Mouse (Mus musculus) liver, embryonic 12.5 days (tissue): ENCODE measurements around the gene Gcn1l1. TPM values are rescaled to one million over a fixed set of nuclear protein-coding genes. Genes with fewer than 3 reads are reported as not detected.

ENCODE experiments used
- ATAC-seq: fragments of 200-750 bp; cut with Nextera tagmentation; 2 replicates; pipeline ENCODE4 v1.8.0; 2017; ENCODE audit warnings: moderate number of reproducible peaks, mild to moderate bottlenecking, moderate library complexity
- H3K27ac ChIP-seq: fragments of 300-500 bp; sonication (generic); 2 replicates; pipeline ENCODE4 v1.5.1; 2016; ENCODE audit warnings: mild to moderate bottlenecking
- H3K27me3 ChIP-seq: fragments of 300-500 bp; sonication (generic); replicated peaks from 2 replicates; pipeline ENCODE4 v1.6.1; 2016; ENCODE audit warnings: mild to moderate bottlenecking, moderate library complexity
- H3K36me3 ChIP-seq: fragments of 300-500 bp; sonication (generic); 2 replicates; pipeline ENCODE4 v1.6.1; 2016; ENCODE audit warnings: mild to moderate bottlenecking, moderate library complexity
- H3K4me1 ChIP-seq: fragments of 300-500 bp; sonication (generic); 2 replicates; pipeline ENCODE4 v1.6.1; 2016
- H3K4me2 ChIP-seq: fragments of 300-500 bp; sonication (generic); 2 replicates; pipeline ENCODE4 v1.6.1; 2016; ENCODE audit warnings: mild to moderate bottlenecking, moderate library complexity
- H3K4me3 ChIP-seq: fragments of 300-500 bp; sonication (generic); 2 replicates; pipeline ENCODE4 v1.5.1; 2016; ENCODE audit warnings: mild to moderate bottlenecking, moderate library complexity
- H3K9ac ChIP-seq: fragments of 300-500 bp; sonication (generic); 2 replicates; pipeline ENCODE4 v1.6.1; 2016; ENCODE audit warnings: mild to moderate bottlenecking, moderate library complexity
- H3K9me3 ChIP-seq: fragments of 300-500 bp; sonication (generic); replicated peaks from 2 replicates; pipeline ENCODE4 v1.6.1; 2016; ENCODE audit warnings: mild to moderate bottlenecking, moderate library complexity
- WGBS: fragments of 180-500 bp; shearing (Covaris S2); methylation state at CpG from one replicate; pipeline ENCODE4 v1.1.7; 2016; ENCODE audit not compliant: insufficient replicate concordance; 5-methylcytosine and 5-hydroxymethylcytosine counted together
- polyA plus RNA-seq: library from polyadenylated mRNA; unstranded; fragments of >200 nt; fragmentation: Nextera tagmentation; extraction: Ambion mirVana; gene quantifications from 2 replicates; pipeline ENCODE4 v1.2.1, GENCODE M21; 2016

Gene Gcn1l1
- polyA plus RNA-seq, 1 experiment from 2014 or later = 38.0 TPM

DNA sequence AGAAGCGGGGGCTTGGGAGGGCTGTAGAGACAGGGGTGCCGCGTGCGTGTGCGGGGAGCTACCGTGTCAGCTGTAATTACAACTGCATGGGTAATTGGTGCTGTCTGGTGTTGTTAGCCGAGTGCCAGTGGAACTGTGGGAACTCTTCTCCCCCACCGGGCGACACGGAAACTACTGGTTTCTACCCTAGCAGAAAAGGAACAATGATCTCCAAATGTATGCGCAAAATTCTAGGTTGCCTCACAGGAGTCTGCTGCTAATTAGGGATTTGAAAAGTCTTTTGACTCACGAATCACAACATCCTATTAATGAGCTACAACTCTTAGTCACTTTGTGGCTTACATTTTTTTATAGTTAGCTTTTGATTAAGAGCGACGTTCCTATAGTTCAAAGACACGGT, 21.1 kb downstream of the Gcn1l1 start:
- H3K9me3 ChIP-seq = peaks cover 16% of the 10 kb centered on the region
- H3K27ac ChIP-seq = no peak overlapping the region
- 90% methylated on average over 15 of the region's 15 CpGs for WGBS
- no peak overlapping the region for H3K4me3 ChIP-seq
- no peaks in the 10 kb centered on the region for H3K27me3 ChIP-seq
- no peak overlapping the region for H3K9ac ChIP-seq
- no peak for ATAC-seq
- no peak overlapping the region for H3K4me2 ChIP-seq
- peaks cover 98% of the 10 kb centered on the region for H3K36me3 ChIP-seq
- H3K4me1 ChIP-seq = no peaks in the 10 kb centered on the region

DNA sequence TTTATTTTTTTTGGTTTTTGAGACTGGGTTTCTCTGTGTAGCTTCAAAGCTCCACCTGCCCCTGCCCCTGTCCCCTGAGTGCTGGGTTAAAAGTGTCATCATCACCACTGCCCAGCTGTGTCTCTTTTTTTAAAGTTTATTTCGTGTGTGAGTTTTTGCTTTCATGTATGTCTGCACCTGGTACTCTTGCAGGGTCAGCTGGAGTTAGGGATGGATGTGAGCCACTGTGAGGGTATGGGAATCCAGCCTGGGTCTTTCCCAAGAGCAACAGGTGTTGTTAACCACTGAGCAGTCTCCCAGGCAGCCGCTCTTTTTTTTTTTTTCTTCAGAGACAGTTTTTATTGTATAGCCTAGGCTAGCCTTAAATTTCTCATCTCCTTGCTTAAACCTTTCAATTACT, 21.7 kb downstream of the Gcn1l1 start:
- H3K27ac ChIP-seq = no peak overlapping the region
- H3K27me3 ChIP-seq = no peaks in the 10 kb centered on the region
- peaks cover 12% of the 10 kb centered on the region for H3K9me3 ChIP-seq
- H3K9ac ChIP-seq = no peak overlapping the region
- ATAC-seq = no peak
- no peaks in the 10 kb centered on the region for H3K4me1 ChIP-seq
- no peak overlapping the region for H3K4me3 ChIP-seq
- H3K4me2 ChIP-seq = no peak overlapping the region
- peaks cover 98% of the 10 kb centered on the region for H3K36me3 ChIP-seq
- 91% methylated on average over 2 of the region's 2 CpGs for WGBS

DNA sequence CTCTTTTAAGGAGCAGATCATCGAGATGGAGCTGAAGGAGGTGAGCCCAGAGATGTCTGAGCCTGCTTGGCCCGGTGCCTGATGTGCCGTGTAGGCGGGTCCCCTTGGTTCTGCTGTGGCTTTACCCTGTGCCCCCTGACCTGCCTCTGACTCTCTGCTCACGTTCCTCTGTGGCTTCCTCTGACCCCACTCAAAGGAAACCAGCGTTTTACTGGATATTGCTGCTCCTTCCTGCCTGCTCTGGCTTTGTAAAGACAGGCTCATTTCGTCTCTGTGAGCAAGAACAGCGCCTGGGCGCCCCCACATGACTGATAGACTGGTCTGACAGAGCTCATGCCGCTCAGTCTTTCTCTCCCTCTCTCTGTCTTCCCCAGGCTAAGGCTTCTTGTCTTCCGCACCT, 26.0 kb downstream of the Gcn1l1 start:
- whole genome bisulfite sequencing = 62% methylated on average over 11 of the region's 11 CpGs
- Histone ChIP-seq H3K9me3 (no peaks in the 10 kb centered on the region), H3K4me3 (no peak overlapping the region), H3K36me3 (peaks cover 98% of the 10 kb centered on the region), H3K4me2 (no peak overlapping the region), H3K27me3 (no peaks in the 10 kb centered on the region), H3K9ac (no peak overlapping the region), H3K4me1 (no peaks in the 10 kb centered on the region), H3K27ac (no peak overlapping the region)
- no peak for ATAC-seq

DNA sequence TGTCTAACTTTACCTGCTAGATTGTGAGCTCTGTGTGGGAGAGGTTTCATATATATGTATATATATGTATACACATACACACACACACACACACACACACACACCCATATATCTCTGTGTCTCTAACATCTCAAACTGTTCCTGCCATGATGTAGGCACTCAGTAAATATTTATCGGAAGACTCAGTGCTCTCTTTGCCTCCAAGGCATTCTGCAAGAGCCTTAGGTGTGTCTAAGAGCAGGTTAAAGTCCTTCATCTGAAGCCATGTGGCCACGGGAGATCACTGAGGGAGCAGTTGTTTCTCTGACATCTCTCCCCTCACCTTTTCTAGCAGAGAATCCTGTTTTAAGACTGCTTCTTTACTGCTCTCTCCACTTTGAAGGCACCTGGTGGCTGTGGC, 26.5 kb downstream of the Gcn1l1 start:
- H3K9ac ChIP-seq = no peak overlapping the region
- no peaks in the 10 kb centered on the region for H3K4me1 ChIP-seq
- no peaks in the 10 kb centered on the region for H3K27me3 ChIP-seq
- H3K4me2 ChIP-seq = no peak overlapping the region
- ATAC-seq = no peak
- H3K9me3 ChIP-seq = no peaks in the 10 kb centered on the region
- peaks cover 98% of the 10 kb centered on the region for H3K36me3 ChIP-seq
- no peak overlapping the region for H3K27ac ChIP-seq
- 84% methylated on average over 2 of the region's 2 CpGs for WGBS
- no peak overlapping the region for H3K4me3 ChIP-seq

DNA sequence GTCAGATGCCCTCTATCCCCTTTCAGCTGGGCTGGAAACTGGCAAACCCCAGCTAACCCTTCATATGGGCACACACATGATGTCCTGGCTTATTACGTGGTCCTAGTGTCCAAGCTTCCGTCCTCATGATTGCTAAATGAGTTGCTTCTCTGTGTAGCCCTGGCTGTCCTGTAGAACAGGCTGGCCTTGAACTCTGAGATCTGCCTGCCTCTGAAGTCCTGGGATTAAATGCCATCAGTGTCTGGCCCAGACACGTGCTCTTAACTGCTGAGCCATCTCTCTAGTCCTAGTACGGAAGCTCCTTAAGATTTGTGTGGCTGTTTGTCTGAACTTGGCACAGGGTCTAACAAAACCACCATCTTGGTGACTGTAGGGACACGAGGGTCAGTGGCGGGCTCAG, 38.5 kb downstream of the Gcn1l1 start:
- no peak overlapping the region for H3K4me2 ChIP-seq
- no peaks in the 10 kb centered on the region for H3K27me3 ChIP-seq
- 71% methylated on average over 6 of the region's 6 CpGs for WGBS
- H3K9me3 ChIP-seq = no peaks in the 10 kb centered on the region
- no peaks in the 10 kb centered on the region for H3K4me1 ChIP-seq
- H3K36me3 ChIP-seq = peaks cover 96% of the 10 kb centered on the region
- H3K27ac ChIP-seq = no peak overlapping the region
- no peak overlapping the region for H3K4me3 ChIP-seq
- no peak overlapping the region for H3K9ac ChIP-seq
- no peak for ATAC-seq

DNA sequence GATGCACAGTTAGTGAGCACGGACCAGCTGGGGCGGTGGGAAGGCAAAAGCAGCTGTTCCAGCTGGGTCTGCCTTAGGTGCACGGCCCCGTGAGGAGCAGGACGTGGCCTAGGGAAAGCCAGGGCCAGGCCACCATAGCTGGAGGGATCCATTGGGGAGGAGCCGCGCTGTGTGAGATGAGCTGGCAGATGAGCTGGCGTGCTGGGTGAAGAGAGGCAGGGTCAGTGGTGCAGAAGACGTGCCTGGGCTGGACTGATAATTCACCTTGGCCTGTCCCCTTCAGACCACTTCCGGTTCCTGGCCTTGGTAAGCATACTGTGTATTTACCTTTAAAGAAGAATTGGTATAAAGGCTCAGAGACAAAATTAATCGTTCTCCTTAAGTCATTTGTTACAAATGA, 46.5 kb downstream of the Gcn1l1 start:
- ATAC-seq = peak; percentile 81
- Histone ChIP-seq H3K4me2 (peak overlapping the region; percentile 14; the same call in 1 of the 2 replicates), H3K9me3 (no peaks in the 10 kb centered on the region), H3K36me3 (peaks cover 99% of the 10 kb centered on the region), H3K27ac (peak overlapping the region; percentile 66), H3K4me3 (no peak overlapping the region), H3K9ac (no peak overlapping the region), H3K4me1 (peaks cover 21% of the 10 kb centered on the region), H3K27me3 (no peaks in the 10 kb centered on the region)
- 49% methylated on average over 11 of the region's 11 CpGs for WGBS

DNA sequence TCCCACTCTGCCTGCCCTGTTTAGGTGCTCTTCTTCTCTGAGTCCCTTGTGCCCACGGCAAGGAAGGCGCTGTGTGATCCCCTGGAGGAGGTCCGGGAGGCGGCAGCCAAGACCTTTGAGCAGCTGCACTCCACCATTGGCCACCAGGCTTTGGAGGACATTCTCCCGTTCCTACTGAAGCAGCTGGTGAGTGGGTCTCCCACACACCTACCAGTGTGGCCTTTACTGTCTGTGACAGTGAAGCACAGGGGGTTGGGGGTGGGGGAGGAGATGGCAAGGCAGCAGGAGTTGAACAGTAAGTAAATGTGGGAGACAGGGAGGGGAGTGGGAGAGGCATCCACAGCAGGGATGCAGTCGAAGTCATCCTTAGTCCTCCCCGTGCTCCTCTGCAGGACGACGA, 48.3 kb downstream of the Gcn1l1 start:
- Histone ChIP-seq H3K27ac (no peak overlapping the region), H3K4me3 (no peak overlapping the region), H3K4me2 (no peak overlapping the region), H3K27me3 (no peaks in the 10 kb centered on the region), H3K4me1 (peaks cover 21% of the 10 kb centered on the region), H3K9ac (no peak overlapping the region), H3K9me3 (no peaks in the 10 kb centered on the region), H3K36me3 (peaks cover 100% of the 10 kb centered on the region)
- ATAC-seq = no peak
- 89% methylated on average over 9 of the region's 9 CpGs for WGBS

DNA sequence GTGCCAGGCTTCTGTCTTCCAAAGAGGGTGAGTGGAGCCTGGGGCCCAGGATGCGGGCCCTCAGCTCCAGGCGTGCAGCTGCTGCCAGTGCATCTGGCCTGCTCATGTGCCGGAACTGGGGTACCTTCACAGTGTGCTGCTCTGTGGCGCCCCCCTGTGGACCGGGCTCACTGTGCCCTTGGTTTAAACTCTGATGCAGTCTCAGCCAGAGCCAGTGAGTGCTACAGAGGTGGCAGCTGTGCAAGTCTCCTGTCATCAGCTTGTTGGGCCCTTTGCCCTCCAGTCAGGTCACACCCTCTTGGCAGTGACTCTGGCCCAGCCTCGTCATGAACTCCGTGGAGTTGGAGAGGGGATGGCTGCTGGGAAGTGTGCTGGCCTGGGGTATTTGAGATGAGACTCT, 49.9 kb downstream of the Gcn1l1 start:
- Histone ChIP-seq H3K9ac (no peak overlapping the region), H3K27ac (no peak overlapping the region), H3K36me3 (peaks cover 100% of the 10 kb centered on the region), H3K27me3 (no peaks in the 10 kb centered on the region), H3K4me2 (no peak overlapping the region), H3K4me1 (peaks cover 21% of the 10 kb centered on the region), H3K4me3 (no peak overlapping the region), H3K9me3 (no peaks in the 10 kb centered on the region)
- 75% methylated on average over 7 of the region's 7 CpGs for WGBS
- peak; percentile 8; the same call in 1 of the 2 replicates for ATAC-seq

DNA sequence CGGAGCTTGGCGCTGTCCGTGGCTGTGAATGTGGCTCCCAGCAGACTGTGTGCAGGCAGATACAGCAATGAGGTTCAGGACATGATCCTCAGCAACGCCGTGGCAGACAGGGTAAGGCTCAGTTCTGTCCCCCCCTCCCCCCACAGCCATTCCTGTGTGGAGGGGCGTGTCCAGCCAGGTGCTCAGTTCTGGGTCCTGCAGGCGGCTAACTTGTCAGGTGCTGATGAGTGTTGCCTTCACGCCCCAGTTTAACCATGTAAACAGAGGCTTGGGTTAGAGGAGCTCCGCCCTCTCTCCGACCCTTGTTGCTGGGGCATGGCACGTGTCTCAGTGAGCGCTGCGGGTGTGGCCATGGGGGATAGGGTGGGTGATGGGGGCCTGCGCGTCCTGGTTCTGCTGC, 54.6 kb downstream of the Gcn1l1 start:
- peaks cover 84% of the 10 kb centered on the region for H3K36me3 ChIP-seq
- no peak overlapping the region for H3K9ac ChIP-seq
- H3K27ac ChIP-seq = no peak overlapping the region
- H3K4me3 ChIP-seq = no peak overlapping the region
- peaks cover 20% of the 10 kb centered on the region for H3K4me1 ChIP-seq
- no peak for ATAC-seq
- H3K4me2 ChIP-seq = no peak overlapping the region
- H3K9me3 ChIP-seq = no peaks in the 10 kb centered on the region
- no peaks in the 10 kb centered on the region for H3K27me3 ChIP-seq
- WGBS = 86% methylated on average over 15 of the region's 15 CpGs

DNA sequence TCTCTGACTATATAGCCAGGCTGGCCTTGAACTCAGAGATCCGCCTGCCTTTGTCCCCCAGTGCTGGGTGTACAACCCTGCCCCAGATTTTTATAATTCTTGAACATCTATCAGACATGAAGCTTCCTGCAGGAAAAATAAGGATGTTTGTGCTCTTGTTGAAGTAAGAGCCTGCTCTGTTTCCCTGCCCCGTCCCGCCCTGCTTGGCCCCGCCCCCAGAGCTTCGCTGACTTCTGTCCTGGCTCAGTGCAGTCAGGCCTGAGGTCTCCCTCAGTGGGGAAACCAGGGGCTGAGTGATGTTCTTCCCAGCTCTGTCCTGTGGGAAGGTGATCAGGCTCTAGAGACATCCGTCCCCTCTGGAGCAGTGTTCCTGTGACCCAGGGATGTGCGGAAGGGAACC, 57.6 kb downstream of the Gcn1l1 start:
- 73% methylated on average over 7 of the region's 7 CpGs for WGBS
- Histone ChIP-seq H3K9me3 (no peaks in the 10 kb centered on the region), H3K27ac (peak overlapping the region; percentile 52), H3K4me1 (peaks cover 47% of the 10 kb centered on the region), H3K4me3 (no peak overlapping the region), H3K4me2 (no peak overlapping the region), H3K9ac (no peak overlapping the region), H3K36me3 (peaks cover 54% of the 10 kb centered on the region), H3K27me3 (no peaks in the 10 kb centered on the region)
- ATAC-seq = no peak

DNA sequence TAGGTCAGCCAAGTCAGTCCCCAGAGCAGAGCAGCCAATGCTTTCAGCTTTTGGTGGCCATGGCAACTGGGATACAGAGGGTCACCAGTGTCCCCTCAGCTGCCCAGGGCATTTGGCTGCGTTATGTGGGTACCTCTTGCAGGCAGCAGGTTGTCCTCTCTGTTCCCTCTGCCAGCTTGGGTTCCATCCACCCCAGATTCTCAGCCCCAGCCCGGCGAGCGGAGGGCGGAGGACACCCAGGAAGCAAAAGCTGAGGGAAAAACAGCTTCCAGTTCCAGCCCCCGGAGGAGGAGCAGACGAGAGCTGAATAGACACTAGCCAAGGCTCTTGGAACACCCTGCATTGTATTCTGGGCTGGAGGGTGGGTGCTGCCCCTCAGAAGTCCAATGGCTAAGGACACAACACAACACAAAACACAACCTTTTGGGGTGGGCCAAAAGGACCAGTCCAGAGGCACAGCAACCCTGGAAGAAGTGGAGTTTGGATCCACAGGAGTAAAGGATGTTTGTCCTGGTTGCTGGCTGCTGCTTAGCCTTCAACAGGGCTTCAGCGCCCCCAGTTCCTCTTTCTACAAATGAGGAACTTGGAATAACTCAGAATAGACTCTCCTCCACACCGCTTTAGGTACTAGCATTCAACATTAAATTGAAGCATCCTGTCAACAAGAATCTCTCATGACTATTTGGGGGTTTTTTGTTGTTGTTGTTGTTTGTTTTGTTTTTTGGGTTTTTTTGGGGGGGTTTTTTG, 58.8 kb downstream of the Gcn1l1 start:
- 67% methylated on average over 9 of the region's 9 CpGs for WGBS

DNA sequence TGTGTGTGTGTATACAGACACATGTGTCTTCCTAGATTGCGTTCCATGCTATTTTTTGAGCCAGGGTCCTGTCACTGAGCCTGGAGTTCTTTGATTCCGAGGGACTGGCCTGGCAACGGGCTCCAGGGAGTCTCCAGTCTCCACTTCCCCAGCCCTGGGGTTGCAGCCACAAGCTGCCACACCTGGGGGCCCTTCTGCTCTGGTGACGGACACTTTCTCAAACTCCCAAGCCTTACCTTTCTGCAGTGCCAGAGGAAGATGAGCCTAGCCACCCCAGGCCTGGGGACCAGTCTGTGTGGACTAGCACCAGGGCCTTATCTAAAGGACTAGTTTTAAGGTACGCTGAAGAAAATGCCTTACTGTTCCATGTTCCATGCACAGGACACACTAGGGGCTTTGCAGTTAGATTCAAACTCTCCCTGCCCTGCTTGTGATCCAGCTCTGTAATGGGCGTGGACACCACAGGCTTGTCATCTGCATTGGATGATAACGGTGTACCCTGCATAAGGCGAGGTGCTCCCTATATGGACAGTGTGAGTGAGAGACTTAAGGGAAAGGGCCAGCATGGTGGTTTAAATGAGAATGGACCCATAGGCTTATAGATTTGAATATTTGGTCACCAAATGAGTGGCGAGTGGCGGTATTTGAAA, 61.3 kb downstream of the Gcn1l1 start:
- Histone ChIP-seq H3K36me3 (peaks cover 18% of the 10 kb centered on the region), H3K4me2 (peak overlapping the region; percentile 73), H3K4me3 (peak overlapping the region; percentile 39), H3K4me1 (peaks cover 80% of the 10 kb centered on the region), H3K27me3 (no peaks in the 10 kb centered on the region), H3K27ac (peak overlapping the region; percentile 98), H3K9me3 (no peaks in the 10 kb centered on the region), H3K9ac (peak overlapping the region; percentile 72)
- 31% methylated on average over 10 of the region's 10 CpGs for WGBS
- peak; percentile 96 for ATAC-seq

More for the DNA sequence above, 58.8 kb downstream of the Gcn1l1 start:
- no peak for ATAC-seq
- Histone ChIP-seq H3K36me3 (peaks cover 42% of the 10 kb centered on the region), H3K27ac (peak overlapping the region; percentile 52), H3K4me3 (no peak overlapping the region), H3K9me3 (no peaks in the 10 kb centered on the region), H3K27me3 (no peaks in the 10 kb centered on the region), H3K9ac (no peak overlapping the region), H3K4me1 (peaks cover 59% of the 10 kb centered on the region), H3K4me2 (no peak overlapping the region)
